Comparison of ENCODE assay signal across 8 mouse cellular contexts in the genomic region with DNA sequence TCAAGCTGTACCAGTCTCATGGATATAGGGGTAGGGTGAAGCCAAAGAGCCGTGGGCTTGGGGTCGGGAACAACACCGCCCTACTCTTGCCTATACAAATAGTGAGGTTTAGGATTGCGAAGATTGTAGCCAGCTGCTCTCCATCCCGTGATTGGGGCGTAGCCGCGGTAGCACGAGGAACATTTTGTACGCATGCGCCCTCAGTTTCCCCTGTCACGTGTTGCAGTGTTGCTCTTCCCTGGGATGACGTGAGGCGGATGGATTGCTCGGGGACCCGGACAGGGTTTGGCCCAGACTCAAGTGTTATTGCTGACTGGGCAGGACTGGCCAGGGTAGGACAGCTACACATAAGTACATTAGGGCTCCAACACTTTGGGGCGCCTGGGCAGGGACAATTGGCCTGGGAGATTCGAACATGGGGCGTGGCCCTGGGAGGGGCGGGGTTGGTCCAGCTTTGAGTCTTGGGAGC. TPM values are rescaled to one million over a fixed set of nuclear protein-coding genes. Genes with fewer than 3 reads are reported as not detected.
DNase-seq lines count a peak whose midpoint lies in the region; ATAC-seq and TF ChIP-seq lines count a peak whose summit lies in the region.

No protein-coding gene starts in this region.

- H3K9me3 ChIP-seq in G1E (replicated peaks), result no peaks in the 10 kb centered on the region
- no peaks in the 10 kb centered on the region for H3K9me3 ChIP-seq in forebrain, embryonic 16.5 days (ENCODE audit: control insufficient read depth, low read length)
- H3K9me3 ChIP-seq in lung, embryonic 14.5 days (ENCODE audit: low read depth, low read length), result no peaks in the 10 kb centered on the region

- TF ChIP-seq POLR2A in olfactory bulb, adult 2 months (IDR thresholded peaks at IDR 0.05; ENCODE audit: insufficient read depth, low read depth, low read length), result peak; percentile 44; the same call in 1 of the 2 replicates
- 0 out of 2 replicates have a peak, but pooled peaks have one; percentile 21 for TF ChIP-seq POLR2A in thymus, adult 2 months (IDR thresholded peaks at IDR 0.05; ENCODE audit: control insufficient read depth, extremely low read depth, insufficient read depth, low read length, poor library complexity)

- peak overlapping the region; percentile 68 for H3K9ac ChIP-seq in forebrain, embryonic 16.5 days (replicated peaks; ENCODE audit: low read depth, low read length)
- peak overlapping the region; percentile 41 for H3K9ac ChIP-seq in lung, embryonic 14.5 days

- TF ChIP-seq CTCF in G1E (IDR thresholded peaks at IDR 0.05; ENCODE audit: low read depth, low read length), result no peak
- TF ChIP-seq CTCF in layer of hippocampus, adult 2 months (conservative IDR thresholded peaks at IDR 0.05), result no peak
- no peak for TF ChIP-seq CTCF in lung, embryonic 14.5 days (IDR thresholded peaks at IDR 0.05; ENCODE audit: low read depth)
- no peak for TF ChIP-seq CTCF in olfactory bulb, adult 2 months (IDR thresholded peaks at IDR 0.05; ENCODE audit: insufficient read depth, low read depth, low read length)
- TF ChIP-seq CTCF in thymus, adult 2 months (IDR thresholded peaks at IDR 0.05; ENCODE audit: borderline replicate concordance, control insufficient read depth, extremely low read depth, insufficient read depth, low read length, poor library complexity), result no peak

- peaks cover 20% of the 10 kb centered on the region for H3K36me3 ChIP-seq in G1E (replicated peaks)
- H3K36me3 ChIP-seq in forebrain, embryonic 16.5 days (ENCODE audit: control insufficient read depth, insufficient read depth), result no peaks in the 10 kb centered on the region
- H3K36me3 ChIP-seq in lung, embryonic 14.5 days (ENCODE audit: insufficient read depth), result no peaks in the 10 kb centered on the region
- H3K36me3 ChIP-seq in thymus, adult 2 months (ENCODE audit: control insufficient read depth, insufficient read depth, low read length), result no peaks in the 10 kb centered on the region

- peak overlapping the region; percentile 100 for H3K27ac ChIP-seq in forebrain, embryonic 16.5 days (ENCODE audit: low read length)
- H3K27ac ChIP-seq in layer of hippocampus, adult 2 months, result peak overlapping the region; percentile 95
- H3K27ac ChIP-seq in lung, embryonic 14.5 days (ENCODE audit: low read depth), result peak overlapping the region; percentile 99
- H3K27ac ChIP-seq in olfactory bulb, adult 2 months (ENCODE audit: insufficient read depth, low read depth, low read length), result peak overlapping the region; percentile 99
- peak overlapping the region; percentile 85 for H3K27ac ChIP-seq in thymus, adult 2 months (ENCODE audit: control insufficient read depth, insufficient read depth, low read length)

- intact Hi-C loops in heart, postnatal 36 days (cut with DNase I), result loop anchor here (5.0 kb wide), 1 partner anchor 113 kb away; a partner anchor contains a TSS

- H3K4me1 ChIP-seq in G1E (ENCODE audit: insufficient read depth, low read depth, low read length), result peaks cover 27% of the 10 kb centered on the region
- peaks cover 10% of the 10 kb centered on the region for H3K4me1 ChIP-seq in forebrain, embryonic 16.5 days (replicated peaks; ENCODE audit: control insufficient read depth, insufficient read depth, low read length)
- peaks cover 4% of the 10 kb centered on the region; the same call in 1 of the 2 replicates for H3K4me1 ChIP-seq in lung, embryonic 14.5 days (ENCODE audit: insufficient read depth)
- 0 out of 2 replicates have a peak, but pooled peaks cover 4% of the 10 kb centered on the region for H3K4me1 ChIP-seq in olfactory bulb, adult 2 months (ENCODE audit: control insufficient read depth, insufficient read depth, low read length)
- peaks cover 9% of the 10 kb centered on the region for H3K4me1 ChIP-seq in thymus, adult 2 months (replicated peaks; ENCODE audit: control insufficient read depth, insufficient read depth, low read length)

- peak overlapping the region; percentile 98 for H3K4me2 ChIP-seq in forebrain, embryonic 16.5 days (ENCODE audit: low read length)
- H3K4me2 ChIP-seq in lung, embryonic 14.5 days, result peak overlapping the region; percentile 94

- peaks cover 3% of the 10 kb centered on the region; the same call in 1 of the 2 replicates for H3K27me3 ChIP-seq in G1E (ENCODE audit: insufficient read depth, low read length)
- H3K27me3 ChIP-seq in forebrain, embryonic 16.5 days (replicated peaks; ENCODE audit: control insufficient read depth, insufficient read depth, low read length), result no peaks in the 10 kb centered on the region
- no peaks in the 10 kb centered on the region for H3K27me3 ChIP-seq in lung, embryonic 14.5 days (ENCODE audit: insufficient read depth, low read length)
- H3K27me3 ChIP-seq in thymus, adult 2 months (ENCODE audit: control insufficient read depth, insufficient read depth, low read length), result no peaks in the 10 kb centered on the region

- peak; percentile 76 for DNase-seq in G1E (ENCODE audit: low spot score)
- peak; percentile 83 to 84 for DNase-seq in cerebellum, adult 18-20 months
- peak; percentile 81 to 88 for DNase-seq in heart, postnatal 36 days
- peak; percentile 83 to 87 for DNase-seq in layer of hippocampus, adult 2 months (ENCODE audit: low spot score in 2 of 2)
- peak; percentile 96 for DNase-seq in lung, embryonic 14.5 days
- DNase-seq in thymus, adult 2 months, result peak; percentile 69

- whole genome bisulfite sequencing in forebrain, embryonic 16.5 days, result under 1% methylated on average over 20 of the region's 20 CpGs
- WGBS in lung, embryonic 14.5 days, result under 1% methylated on average over 20 of the region's 20 CpGs
- under 1% methylated on average over 20 of the region's 20 CpGs for WGBS in olfactory bulb, adult 2 months
- under 1% methylated on average over 20 of the region's 20 CpGs for WGBS in thymus, adult 2 months

- H3K4me3 ChIP-seq in G1E (ENCODE audit: low read depth, low read length), result peak overlapping the region; percentile 92
- peak overlapping the region; percentile 81 for H3K4me3 ChIP-seq in forebrain, embryonic 16.5 days (replicated peaks; ENCODE audit: low read length)
- peak overlapping the region; percentile 86 for H3K4me3 ChIP-seq in layer of hippocampus, adult 2 months
- peak overlapping the region; percentile 79 for H3K4me3 ChIP-seq in lung, embryonic 14.5 days (ENCODE audit: low read depth, low read length)
- H3K4me3 ChIP-seq in olfactory bulb, adult 2 months (ENCODE audit: insufficient read depth, low read depth, low read length), result peak overlapping the region; percentile 74
- peak overlapping the region; percentile 59 for H3K4me3 ChIP-seq in thymus, adult 2 months (ENCODE audit: control insufficient read depth, insufficient read depth, low read length)

- peak; percentile 50 for ATAC-seq in G1E (ENCODE audit: extremely low read depth, insufficient number of reproducible peaks, low FRiP score, poor library complexity, severe bottlenecking)
- peak; percentile 79 for ATAC-seq in forebrain, embryonic 16.5 days
- peak; percentile 92 for ATAC-seq in lung, embryonic 14.5 days (ENCODE audit: insufficient read depth)

RNA-seq across cellular contexts. Expression of a gene that starts 0.5 kb away (rescaled TPM):
- total RNA-seq in G1E (2014; fragmentation: Nextera tagmentation) (16.5 and 57.9 TPM in 2 replicates), G1E (2017) (7.0 and 8.2 TPM in 2 replicates)
- polyA plus RNA-seq in G1E (2012), result 40.3 and 59.1 TPM in 2 replicates
- 6.2 and 8.2 TPM in 2 replicates for polyA plus RNA-seq in forebrain, embryonic 16.5 days (2015; fragmentation: Nextera tagmentation; extraction: Ambion mirVana)
- total RNA-seq in heart, postnatal 36 days (2021), result 1 to 10 TPM; 1.5 to 1.9 TPM
- total RNA-seq in layer of hippocampus, adult 2 months (2021), result 1 to 10 TPM in 1 of 2 experiments, under 1 TPM in 1; 1.00 to 1.4 TPM
- 16.3 and 17.1 TPM in 2 replicates for polyA plus RNA-seq in lung, embryonic 14.5 days (2014; fragmentation: Nextera tagmentation; extraction: Ambion mirVana)
- polyA plus RNA-seq in olfactory bulb, adult 2 months (2012; ENCODE audit: insufficient read depth, insufficient read length, low replicate concordance, missing spikeins), result not detected in 2 replicates
- polyA plus RNA-seq in thymus, adult 2 months (2012; rRNA removed), result 54.1 and 66.9 TPM in 2 replicates

RNA-seq across cellular contexts. Expression of a gene that starts 0.8 kb away (rescaled TPM):
- total RNA-seq in G1E (2014; fragmentation: Nextera tagmentation) (1.4 and 2.2 TPM in 2 replicates), G1E (2017) (0.64 and 1.1 TPM in 2 replicates)
- polyA plus RNA-seq in G1E (2012), result 0.10 TPM in 1 of 2 replicates, not detected in the other
- 0.36 and 0.42 TPM in 2 replicates for polyA plus RNA-seq in forebrain, embryonic 16.5 days (2015; fragmentation: Nextera tagmentation; extraction: Ambion mirVana)
- under 1 TPM; 0.22 to 0.35 TPM for total RNA-seq in heart, postnatal 36 days (2021)
- under 1 TPM; 0.44 to 0.56 TPM for total RNA-seq in layer of hippocampus, adult 2 months (2021)
- polyA plus RNA-seq in lung, embryonic 14.5 days (2014; fragmentation: Nextera tagmentation; extraction: Ambion mirVana), result 0.26 and 0.30 TPM in 2 replicates
- polyA plus RNA-seq in olfactory bulb, adult 2 months (2012; ENCODE audit: insufficient read depth, insufficient read length, low replicate concordance, missing spikeins), result not detected in 2 replicates
- 0.17 and 0.26 TPM in 2 replicates for polyA plus RNA-seq in thymus, adult 2 months (2012; rRNA removed)

RNA-seq across cellular contexts. Expression of a gene that starts 10.8 kb away (rescaled TPM):
- total RNA-seq in G1E (2014; fragmentation: Nextera tagmentation) (not detected in 2 replicates), G1E (2017) (0.33 TPM in 1 of 2 replicates, not detected in the other)
- polyA plus RNA-seq in G1E (2012), result not detected in 2 replicates
- polyA plus RNA-seq in forebrain, embryonic 16.5 days (2015; fragmentation: Nextera tagmentation; extraction: Ambion mirVana), result 129 and 145 TPM in 2 replicates
- 10 to 100 TPM in 1 of 2 experiments, 1 to 10 TPM in 1; 6.0 to 11.4 TPM for total RNA-seq in heart, postnatal 36 days (2021)
- total RNA-seq in layer of hippocampus, adult 2 months (2021), result 100 to 1,000 TPM; 453 to 474 TPM
- polyA plus RNA-seq in lung, embryonic 14.5 days (2014; fragmentation: Nextera tagmentation; extraction: Ambion mirVana), result 31.1 and 41.9 TPM in 2 replicates
- polyA plus RNA-seq in olfactory bulb, adult 2 months (2012; ENCODE audit: insufficient read depth, insufficient read length, low replicate concordance, missing spikeins), result 737 TPM in 1 of 2 replicates, not detected in the other
- 2.9 and 3.3 TPM in 2 replicates for polyA plus RNA-seq in thymus, adult 2 months (2012; rRNA removed)

RNA-seq across cellular contexts. Expression of a gene that starts 27.8 kb away (rescaled TPM):
- total RNA-seq in G1E (2014; fragmentation: Nextera tagmentation), result 17.2 and 22.1 TPM in 2 replicates
- 18.5 and 24.1 TPM in 2 replicates for total RNA-seq in G1E (2017)
- 44.2 and 52.2 TPM in 2 replicates for polyA plus RNA-seq in G1E (2012)
- 93.6 and 104 TPM in 2 replicates for polyA plus RNA-seq in forebrain, embryonic 16.5 days (2015; fragmentation: Nextera tagmentation; extraction: Ambion mirVana)
- total RNA-seq in heart, postnatal 36 days (2021), result 10 to 100 TPM; 22.0 to 23.0 TPM
- 10 to 100 TPM; 50.8 to 51.8 TPM for total RNA-seq in layer of hippocampus, adult 2 months (2021)
- 72.1 and 73.1 TPM in 2 replicates for polyA plus RNA-seq in lung, embryonic 14.5 days (2014; fragmentation: Nextera tagmentation; extraction: Ambion mirVana)
- polyA plus RNA-seq in olfactory bulb, adult 2 months (2012; ENCODE audit: insufficient read depth, insufficient read length, low replicate concordance, missing spikeins), result not detected in 2 replicates
- polyA plus RNA-seq in thymus, adult 2 months (2012; rRNA removed), result 159 and 192 TPM in 2 replicates

RNA-seq across cellular contexts. Expression of a gene that starts 33.9 kb away (rescaled TPM):
- total RNA-seq in G1E (2014; fragmentation: Nextera tagmentation) (2.1 and 5.4 TPM in 2 replicates), G1E (2017) (1.0 and 2.6 TPM in 2 replicates)
- polyA plus RNA-seq in G1E (2012), result 2.8 and 4.0 TPM in 2 replicates
- polyA plus RNA-seq in forebrain, embryonic 16.5 days (2015; fragmentation: Nextera tagmentation; extraction: Ambion mirVana), result 8.5 and 11.7 TPM in 2 replicates
- 1 to 10 TPM in 1 of 2 experiments, under 1 TPM in 1; 0.81 to 1.3 TPM for total RNA-seq in heart, postnatal 36 days (2021)
- total RNA-seq in layer of hippocampus, adult 2 months (2021), result 10 to 100 TPM in 1 of 2 experiments, 1 to 10 TPM in 1; 9.4 to 14.2 TPM
- polyA plus RNA-seq in lung, embryonic 14.5 days (2014; fragmentation: Nextera tagmentation; extraction: Ambion mirVana), result 21.9 and 23.2 TPM in 2 replicates
- polyA plus RNA-seq in olfactory bulb, adult 2 months (2012; ENCODE audit: insufficient read depth, insufficient read length, low replicate concordance, missing spikeins), result not detected in 2 replicates
- polyA plus RNA-seq in thymus, adult 2 months (2012; rRNA removed), result 15.4 and 16.8 TPM in 2 replicates

Comparison
In these comparisons a context has a peak if more than half of its experiments do, and no peak if none do; other contexts are left out.
1. Peak in every context shown above with its lines: DNase-seq, ATAC-seq, H3K4me3 ChIP-seq and H3K27ac ChIP-seq.